Mouse (Mus musculus) adrenal gland, adult 10 weeks (tissue): ENCODE results near the gene Tent5c. TPM values are rescaled to one million over a fixed set of nuclear protein-coding genes. Genes with fewer than 3 reads are reported as not detected.

Experiments used
- polyA plus RNA-seq: library from polyadenylated mRNA; stranded (reverse); fragments of 350-450 nt; fragmentation: Illumina TruSeq; extraction: RNeasy Lipid Tissue Mini Kit (QIAGEN cat#74804); gene quantifications from one replicate; pipeline ENCODE4 v1.2.3, GENCODE M21; 2014; ENCODE audit warnings: low read depth, low replicate concordance

Gene Tent5c
- 2.3 TPM for polyA plus RNA-seq

GRCm38 (mm10) chr3:100489133-100490009 lies at the start of gene Tent5c:
Gene Tent5c, minus strand, starts transcription at chr3:100489324.

Other genes starting within 250 kb of the Tent5c start
- 103 TPM for gene Man1a2, start 196.2 kb upstream of the Tent5c start, polyA plus RNA-seq